Mouse (Mus musculus) liver, postnatal 0 days (tissue): ENCODE results near the gene Vasp.

Experiments
- CTCF ChIP-seq: sonication (generic); IDR thresholded peaks from 2 replicates; pipeline ENCODE4 v1.5.1; 2016; ENCODE audit warnings: antibody characterized with exemption, low read depth
- EP300 ChIP-seq: IDR thresholded peaks from 2 replicates; pipeline ENCODE4 v1.6.1; 2016; ENCODE audit warnings: antibody characterized with exemption, low read depth, mild to moderate bottlenecking

GRCm38 (mm10) chr7:19314033-19314432 is 42.4 kb upstream of the Vasp start:
- TF ChIP-seq CTCF (no peak), EP300 (no peak)
